Mouse (Mus musculus) hindbrain, embryonic 15.5 days (tissue): ENCODE data around the gene Akr1b10. TPM values are rescaled to one million over a fixed set of nuclear protein-coding genes. Genes with fewer than 3 reads are reported as not detected.
"Not testable (repeated sequence)": the region's sequence is repeated elsewhere in the genome, so short reads cannot be mapped to it uniquely, and the experiment has no call there.

Experiments used
- ATAC-seq: fragments of 200-750 bp; cut with Nextera tagmentation; 2 replicates; pipeline ENCODE4 v1.8.0; 2017; ENCODE audit warnings: low read depth, moderate number of reproducible peaks, moderate TSS enrichment; ENCODE audit not compliant: low FRiP score
- H3K27ac ChIP-seq: fragments of 300-500 bp; sonication (generic); replicated peaks from 2 replicates; pipeline ENCODE4 v1.5.1; 2015; ENCODE audit warnings: mild to moderate bottlenecking, inconsistent platforms
- H3K27me3 ChIP-seq: fragments of 300-500 bp; sonication (generic); 2 replicates; pipeline ENCODE4 v1.6.1; 2015; ENCODE audit warnings: control low read depth, inconsistent platforms
- H3K36me3 ChIP-seq: fragments of 300-500 bp; sonication (generic); 2 replicates; pipeline ENCODE4 v1.6.1; 2015; ENCODE audit warnings: control low read depth, inconsistent platforms
- H3K4me1 ChIP-seq: fragments of 300-500 bp; sonication (generic); replicated peaks from 2 replicates; pipeline ENCODE4 v1.6.1; 2015; ENCODE audit warnings: control low read depth, inconsistent platforms
- H3K4me2 ChIP-seq: fragments of 300-500 bp; sonication (generic); 2 replicates; pipeline ENCODE4 v1.6.1; 2015; ENCODE audit warnings: moderate library complexity, mild to moderate bottlenecking, inconsistent platforms
- H3K4me3 ChIP-seq: fragments of 300-500 bp; sonication (generic); 2 replicates; pipeline ENCODE4 v1.5.1; 2015; ENCODE audit warnings: mild to moderate bottlenecking, inconsistent platforms
- H3K9ac ChIP-seq: fragments of 300-500 bp; sonication (generic); 2 replicates; pipeline ENCODE4 v1.6.1; 2015; ENCODE audit warnings: inconsistent platforms
- H3K9me3 ChIP-seq: fragments of 300-500 bp; sonication (generic); 2 replicates; pipeline ENCODE4 v1.6.1; 2016; ENCODE audit warnings: control low read depth, inconsistent platforms
- WGBS: fragments of 180-500 bp; shearing (Covaris S2); methylation state at CpG from one replicate; pipeline ENCODE4 v1.1.7; 2015; 5-methylcytosine and 5-hydroxymethylcytosine counted together
- polyA plus RNA-seq: library from polyadenylated mRNA; unstranded; fragments of >200 nt; fragmentation: Nextera tagmentation; extraction: Ambion mirVana; gene quantifications from 2 replicates; pipeline ENCODE4 v1.2.1, GENCODE M21; 2015

The Akr1b10 gene
- polyA plus RNA-seq, 1 experiment from 2014 or later: 14.3 TPM

DNA sequence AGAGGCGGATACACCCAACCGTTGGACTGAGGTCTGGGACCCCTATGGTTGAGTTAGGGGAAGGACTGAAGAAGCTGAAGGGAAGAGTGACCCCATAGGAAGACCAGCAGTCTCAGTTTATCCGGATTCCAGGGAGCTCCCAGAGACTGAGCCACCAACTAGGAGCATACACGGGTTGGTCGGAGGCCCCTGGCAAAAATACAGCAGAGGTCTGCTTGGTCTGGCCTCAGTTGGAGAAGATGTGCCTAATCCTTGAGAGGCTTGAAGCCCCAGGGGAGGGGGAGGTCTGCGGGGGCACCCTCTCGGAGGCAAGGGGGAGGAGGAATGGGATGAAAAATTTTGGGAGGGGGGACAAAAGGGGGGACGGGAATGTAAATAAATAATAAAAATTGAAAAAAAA lies 617 bp upstream of the Akr1b10 start:
- no peak for ATAC-seq
- Histone ChIP-seq H3K27me3 (no peaks in the 10 kb centered on the region), H3K4me3 (no peak overlapping the region), H3K36me3 (no peaks in the 10 kb centered on the region), H3K9ac (no peak overlapping the region), H3K9me3 (no peaks in the 10 kb centered on the region), H3K4me1 (peaks cover 15% of the 10 kb centered on the region), H3K4me2 (peak overlapping the region; percentile 61; the same call in 1 of the 2 replicates), H3K27ac (no peak overlapping the region)
- 56% methylated on average over 8 of the region's 8 CpGs for WGBS

GRCm38 (mm10) chr6:34384701-34385370 lies 818 bp downstream of the Akr1b10 start:
- peak; percentile 61; the same call in 1 of the 2 replicates for ATAC-seq
- H3K27me3 ChIP-seq: no peaks in the 10 kb centered on the region
- H3K36me3 ChIP-seq: no peaks in the 10 kb centered on the region
- peaks cover 15% of the 10 kb centered on the region for H3K4me1 ChIP-seq
- peak overlapping the region; percentile 61 for H3K4me2 ChIP-seq
- WGBS: 5% methylated on average over 13 of the region's 13 CpGs
- H3K27ac ChIP-seq: peak overlapping the region; percentile 28
- 0 out of 2 replicates have a peak overlapping the region, but pooled peaks have one; percentile 23 for H3K9ac ChIP-seq
- peak overlapping the region; percentile 39 for H3K4me3 ChIP-seq
- no peaks in the 10 kb centered on the region for H3K9me3 ChIP-seq

- Histone ChIP-seq H3K4me2 (no peak overlapping the region), H3K36me3 (peaks cover 9% of the 10 kb centered on the region), H3K27me3 (no peaks in the 10 kb centered on the region), H3K4me3 (no peak overlapping the region), H3K4me1 (peaks cover 15% of the 10 kb centered on the region), H3K9ac (no peak overlapping the region), H3K9me3 (no peaks in the 10 kb centered on the region), H3K27ac (no peak overlapping the region)
- 91% methylated on average over 4 of the region's 4 CpGs for WGBS
- ATAC-seq: no peak
These were observed 4.6 kb downstream of the Akr1b10 start for GRCm38 (mm10) chr6:34388420-34389156.

DNA sequence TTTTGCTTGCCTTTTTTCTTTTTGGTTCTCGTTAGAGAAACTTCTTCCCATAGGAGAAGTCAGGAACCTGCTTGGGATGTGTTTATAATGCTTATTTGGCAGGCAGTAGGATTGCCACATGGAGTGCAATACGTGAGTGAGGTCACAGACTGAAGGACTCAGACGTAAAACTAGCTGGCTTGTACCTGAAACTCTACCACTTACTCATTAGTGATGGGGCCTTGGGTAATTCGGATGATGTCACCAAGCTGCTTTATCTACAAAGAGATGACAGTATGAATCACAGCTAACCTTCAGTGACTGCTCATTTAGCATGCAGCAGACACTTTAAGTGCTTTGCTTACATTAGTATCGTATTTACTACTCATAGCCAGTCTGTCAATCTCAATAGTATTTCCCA lies 11.9 kb downstream of the Akr1b10 start:
- 85% methylated on average over 5 of the region's 5 CpGs for WGBS
- ATAC-seq: no peak
- Histone ChIP-seq H3K4me3 (no peak overlapping the region), H3K4me2 (no peak overlapping the region), H3K4me1 (no peaks in the 10 kb centered on the region), H3K9me3 (no peaks in the 10 kb centered on the region), H3K9ac (no peak overlapping the region), H3K27me3 (no peaks in the 10 kb centered on the region), H3K36me3 (peaks cover 1% of the 10 kb centered on the region), H3K27ac (no peak overlapping the region)

DNA sequence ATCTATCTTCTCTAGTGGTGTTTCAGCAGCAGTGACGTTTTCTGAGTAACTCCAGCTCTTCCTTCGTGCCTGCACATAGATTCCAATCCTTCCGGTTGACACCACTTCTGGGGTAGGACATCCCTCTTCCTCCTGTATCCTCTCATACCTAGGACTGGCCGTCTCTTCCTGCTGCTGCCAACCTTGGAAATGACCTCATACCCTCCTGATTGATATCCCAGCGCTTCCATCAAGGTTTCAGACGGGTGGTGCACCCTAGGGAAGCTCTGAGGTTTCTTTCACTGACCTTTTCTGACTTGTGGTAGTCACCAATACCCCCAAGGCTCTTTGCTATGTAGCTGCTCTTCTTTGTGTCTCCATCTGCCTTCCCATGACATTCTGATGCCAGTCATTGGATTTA lies 14.4 kb downstream of the Akr1b10 start:
- WGBS: 90% methylated on average over 6 of the region's 6 CpGs
- H3K36me3 ChIP-seq: no peaks in the 10 kb centered on the region
- H3K4me2 ChIP-seq: no peak overlapping the region
- no peaks in the 10 kb centered on the region for H3K4me1 ChIP-seq
- H3K4me3 ChIP-seq: no peak overlapping the region
- no peak overlapping the region for H3K9ac ChIP-seq
- no peaks in the 10 kb centered on the region for H3K9me3 ChIP-seq
- no peak overlapping the region for H3K27ac ChIP-seq
- H3K27me3 ChIP-seq: no peaks in the 10 kb centered on the region
- ATAC-seq: no peak

GRCm38 (mm10) chr6:34399606-34400220 lies 15.7 kb downstream of the Akr1b10 start:
- H3K36me3 ChIP-seq: no peaks in the 10 kb centered on the region
- no peak for ATAC-seq
- no peaks in the 10 kb centered on the region for H3K4me1 ChIP-seq
- H3K4me3 ChIP-seq: no peak overlapping the region
- no peaks in the 10 kb centered on the region for H3K27me3 ChIP-seq
- no peaks in the 10 kb centered on the region for H3K9me3 ChIP-seq
- no peak overlapping the region for H3K9ac ChIP-seq
- no peak overlapping the region for H3K4me2 ChIP-seq
- no peak overlapping the region for H3K27ac ChIP-seq
- WGBS: 82% methylated on average over 13 of the region's 13 CpGs

- no peak for ATAC-seq
- no peak overlapping the region for H3K27ac ChIP-seq
- no peak overlapping the region for H3K4me2 ChIP-seq
- H3K4me1 ChIP-seq: no peaks in the 10 kb centered on the region
- no peak overlapping the region for H3K4me3 ChIP-seq
- WGBS: 91% methylated on average over 2 of the region's 2 CpGs
- H3K9me3 ChIP-seq: no peaks in the 10 kb centered on the region
- H3K9ac ChIP-seq: no peak overlapping the region
- no peaks in the 10 kb centered on the region for H3K27me3 ChIP-seq
- no peaks in the 10 kb centered on the region for H3K36me3 ChIP-seq
These were observed 16.7 kb downstream of the Akr1b10 start for GRCm38 (mm10) chr6:34400696-34401095.

DNA sequence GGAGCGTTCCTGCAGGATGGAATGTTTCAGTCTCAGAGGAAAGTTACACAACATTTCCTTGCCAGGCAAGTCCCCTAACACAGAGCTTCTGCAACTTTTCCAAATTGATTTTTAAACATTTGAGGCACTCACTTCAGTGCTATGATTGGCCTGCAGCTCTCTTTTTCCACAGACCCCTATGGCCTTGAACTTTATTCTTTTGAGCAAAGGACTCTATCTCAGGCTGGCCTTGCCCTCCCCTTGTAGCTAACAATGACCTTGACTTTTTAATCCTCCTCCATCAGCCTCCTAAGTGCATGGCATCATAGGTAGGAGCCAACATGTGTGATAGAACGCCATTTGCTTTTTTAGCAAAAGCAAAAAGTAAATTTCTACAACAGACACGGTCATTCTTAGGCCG lies 22.7 kb downstream of the Akr1b10 start:
- no peak for ATAC-seq
- 96% methylated on average over 4 of the region's 4 CpGs for WGBS
- no peaks in the 10 kb centered on the region for H3K9me3 ChIP-seq

GRCm38 (mm10) chr6:34407403-34407802 lies 23.4 kb downstream of the Akr1b10 start:
- Histone ChIP-seq H3K4me1 (no peaks in the 10 kb centered on the region), H3K36me3 (no peaks in the 10 kb centered on the region), H3K4me3 (no peak overlapping the region), H3K27me3 (no peaks in the 10 kb centered on the region), H3K27ac (no peak overlapping the region), H3K4me2 (no peak overlapping the region), H3K9me3 (no peaks in the 10 kb centered on the region), H3K9ac (no peak overlapping the region)
- ATAC-seq: no peak
- 77% methylated on average over 10 of the region's 10 CpGs for WGBS

More for the DNA sequence above, 22.7 kb downstream of the Akr1b10 start:
- Histone ChIP-seq H3K9ac (no peak overlapping the region), H3K4me2 (no peak overlapping the region), H3K27ac (no peak overlapping the region), H3K4me1 (no peaks in the 10 kb centered on the region), H3K4me3 (no peak overlapping the region), H3K36me3 (no peaks in the 10 kb centered on the region), H3K27me3 (no peaks in the 10 kb centered on the region)

DNA sequence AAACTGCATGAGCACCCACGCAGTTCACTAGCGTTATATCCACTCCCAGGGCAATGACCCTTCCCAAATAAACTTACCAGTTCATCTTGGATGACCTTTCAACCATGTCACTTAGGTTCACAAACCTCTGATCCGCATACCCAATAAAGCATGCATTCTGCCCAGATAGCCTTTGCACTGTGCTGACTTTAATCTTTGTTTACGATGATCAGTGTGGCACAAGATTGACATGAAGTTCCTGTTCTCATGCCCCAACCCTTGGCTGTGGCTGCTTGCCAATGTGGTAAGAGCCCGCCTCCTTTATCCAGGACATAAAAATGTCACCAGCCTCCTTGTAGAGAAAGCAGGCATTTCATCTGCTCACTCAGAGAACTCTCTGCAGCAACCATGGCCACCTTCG lies 28.0 kb downstream of the Akr1b10 start, which contains the start of gene Akr1b7:
Gene Akr1b7 (plus strand): TSS at position 312 of the 400 bp plus-strand sequence.
- H3K27ac ChIP-seq: no peak within 1 kb of the TSS
- H3K4me1 ChIP-seq: no peaks in the 10 kb centered on the region
- no peak within 1 kb of the TSS for H3K4me2 ChIP-seq
- 72% methylated on average over 6 of the region's 6 CpGs for WGBS
- no peaks in the 10 kb centered on the region for H3K36me3 ChIP-seq
- no peak within 1 kb of the TSS for H3K9ac ChIP-seq
- no peaks in the 10 kb centered on the region for H3K27me3 ChIP-seq
- ATAC-seq: no peak
- no peaks in the 10 kb centered on the region for H3K9me3 ChIP-seq
- H3K4me3 ChIP-seq: no peak within 1 kb of the TSS

DNA sequence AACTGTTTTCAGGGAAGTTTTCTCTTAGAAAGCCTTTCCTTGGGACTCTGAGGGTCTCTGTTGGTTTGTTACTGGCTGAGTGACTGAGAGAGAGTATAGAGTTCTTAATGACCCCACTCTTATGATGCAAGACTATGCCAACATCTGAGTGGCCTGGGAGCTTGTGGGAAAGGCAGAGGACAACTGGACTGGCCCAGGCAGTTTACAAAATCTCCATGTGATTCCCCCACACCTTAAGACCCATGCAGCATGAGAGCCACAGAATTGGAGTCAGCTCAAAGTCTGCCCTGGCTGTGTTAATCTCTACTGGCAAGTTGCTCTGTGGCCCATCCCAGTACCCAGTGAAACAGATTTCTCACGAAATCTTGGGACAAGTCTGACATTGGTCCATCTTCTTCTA lies 28.7 kb downstream of the Akr1b10 start:
- H3K27me3 ChIP-seq: no peaks in the 10 kb centered on the region
- no peaks in the 10 kb centered on the region for H3K9me3 ChIP-seq
- no peaks in the 10 kb centered on the region for H3K4me1 ChIP-seq
- H3K36me3 ChIP-seq: no peaks in the 10 kb centered on the region
- no peak overlapping the region for H3K4me2 ChIP-seq
- 83% methylated on average over 1 of the region's 1 CpGs for WGBS
- H3K4me3 ChIP-seq: no peak overlapping the region
- no peak overlapping the region for H3K27ac ChIP-seq
- no peak overlapping the region for H3K9ac ChIP-seq
- ATAC-seq: no peak

DNA sequence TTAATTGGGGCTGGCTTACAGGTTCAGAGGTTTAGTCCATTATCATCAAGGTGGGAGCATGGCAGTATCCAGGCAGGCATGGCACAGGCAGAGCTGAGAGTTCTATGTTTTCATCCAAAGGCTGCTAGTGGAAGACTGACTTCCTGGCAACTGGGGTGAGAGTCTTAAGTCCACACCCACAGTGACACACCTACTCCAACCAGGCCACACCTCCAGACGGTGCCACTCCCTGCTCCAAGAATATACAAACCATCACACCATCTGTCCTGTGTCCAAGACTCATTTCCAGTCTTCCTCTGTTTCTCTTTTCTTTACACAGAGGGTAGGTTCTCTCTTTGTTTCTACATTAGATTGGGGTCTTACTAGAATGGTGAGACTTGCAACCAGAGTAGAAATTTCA lies 29.4 kb downstream of the Akr1b10 start:
- H3K36me3 ChIP-seq, H3K4me3 ChIP-seq, H3K9me3 ChIP-seq, H3K27ac ChIP-seq, H3K4me1 ChIP-seq, ATAC-seq, H3K4me2 ChIP-seq, H3K27me3 ChIP-seq, H3K9ac ChIP-seq: not testable (repeated sequence)
- 55% methylated on average over 1 of the region's 1 CpGs for WGBS
